Mouse (Mus musculus) frontal cortex, postnatal 25 days (tissue): ENCODE measurements at regions not wholly inside any gene's neighbourhood (a gene's known extent, or its start where the extent isn't known, plus 50 kb on each side); places are given as distances from the start of the nearest gene placed in this dataset.

Experiments
- DNase-seq, 2 experiments: peaks; one replicate each; pipeline ENCODE4 v3.0.0; 2022; ENCODE audit warnings: low spot score in 2 of 2

- no peak for DNase-seq
Observed at GRCm38 (mm10) chr17:84107946-84108686, 79.6 kb downstream of the Zfp36l2 start.

- no peak for DNase-seq
Observed at GRCm38 (mm10) chr17:84107497-84107896, 80.2 kb downstream of the Zfp36l2 start.

DNA sequence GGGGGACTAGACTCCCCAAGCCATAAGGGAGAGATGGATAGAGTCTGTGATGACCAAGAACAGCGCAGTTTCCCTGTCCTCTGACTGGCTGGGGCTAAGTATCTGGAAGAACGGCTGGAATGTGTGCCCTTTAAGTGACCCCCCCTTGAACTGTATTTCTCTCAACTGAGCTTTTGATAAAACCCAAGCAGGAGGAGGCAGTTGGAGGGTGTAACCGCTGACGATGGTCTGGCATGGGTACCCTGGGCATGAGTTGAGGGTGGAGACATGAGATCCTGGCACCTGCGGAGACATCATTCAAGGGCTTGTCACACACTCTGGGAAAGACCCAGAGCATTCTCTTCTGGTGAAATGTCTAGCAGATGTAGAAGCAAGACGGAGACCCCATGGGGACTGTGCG is 83.5 kb downstream of the Zfp36l2 start:
- DNase-seq = no peak

DNA sequence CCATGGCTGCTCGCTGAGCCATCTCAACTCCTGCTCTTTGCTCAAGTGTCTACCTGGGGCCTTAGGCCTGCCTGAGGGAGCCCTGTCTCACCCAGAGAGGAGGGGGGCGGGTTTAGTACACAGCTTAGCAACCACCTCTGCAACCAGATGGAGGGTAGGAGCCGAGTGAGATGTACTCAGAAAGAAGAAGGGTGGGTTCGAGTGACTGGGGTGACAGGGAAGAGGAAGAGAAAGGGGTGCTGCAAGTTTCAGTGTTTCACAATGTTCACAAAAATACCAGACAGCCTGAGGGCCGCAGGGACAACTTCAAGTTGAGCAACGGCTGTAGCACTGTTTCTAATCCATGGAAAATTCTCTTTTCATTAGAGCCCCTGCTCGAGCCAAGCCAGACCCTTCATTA is 84.4 kb downstream of the Zfp36l2 start:
- DNase-seq = no peak

- DNase-seq = no peak
Observed at GRCm38 (mm10) chr17:84101652-84102051, 86.1 kb downstream of the Zfp36l2 start.

DNA sequence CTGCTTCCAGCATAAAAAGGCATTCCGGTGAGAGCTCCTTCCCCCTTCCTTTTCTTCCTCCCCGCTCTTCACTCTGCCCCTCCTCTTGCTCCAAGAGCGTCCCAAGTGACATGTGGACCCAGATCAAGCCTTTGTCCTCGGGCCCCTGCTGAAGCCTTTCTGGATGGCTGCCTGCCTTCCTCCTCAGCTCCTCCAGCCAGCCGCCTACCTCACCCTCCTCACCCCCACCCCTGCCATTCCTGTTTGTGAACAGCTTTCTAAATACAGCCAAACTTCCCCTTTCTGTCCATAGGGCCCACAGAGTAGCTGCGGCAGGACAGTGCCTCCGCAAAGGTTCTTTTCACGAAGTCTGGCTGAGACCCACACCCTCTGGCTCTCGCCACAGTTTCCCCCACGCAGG is 87.2 kb downstream of the Zfp36l2 start:
- no peak for DNase-seq

DNA sequence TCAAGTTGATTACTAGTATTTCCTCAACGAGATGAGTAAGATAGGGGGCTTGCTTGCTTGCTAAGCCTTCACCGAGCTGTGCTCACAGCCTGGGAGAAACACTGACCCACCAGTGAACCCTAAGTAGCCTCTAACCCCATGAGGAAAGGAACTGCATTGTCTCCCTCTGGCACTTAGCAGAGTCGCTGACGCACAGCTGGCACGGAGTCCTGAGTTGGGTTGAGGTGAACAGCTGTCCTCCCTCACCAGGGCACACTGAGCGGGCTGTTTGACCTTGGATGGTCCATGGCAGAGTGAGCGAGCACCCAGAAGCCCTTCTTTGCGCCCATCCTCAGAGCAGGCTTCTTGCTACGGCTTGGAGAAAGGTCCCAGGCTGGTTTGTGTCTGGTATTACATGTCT is 88.0 kb downstream of the Zfp36l2 start:
- DNase-seq = no peak

DNA sequence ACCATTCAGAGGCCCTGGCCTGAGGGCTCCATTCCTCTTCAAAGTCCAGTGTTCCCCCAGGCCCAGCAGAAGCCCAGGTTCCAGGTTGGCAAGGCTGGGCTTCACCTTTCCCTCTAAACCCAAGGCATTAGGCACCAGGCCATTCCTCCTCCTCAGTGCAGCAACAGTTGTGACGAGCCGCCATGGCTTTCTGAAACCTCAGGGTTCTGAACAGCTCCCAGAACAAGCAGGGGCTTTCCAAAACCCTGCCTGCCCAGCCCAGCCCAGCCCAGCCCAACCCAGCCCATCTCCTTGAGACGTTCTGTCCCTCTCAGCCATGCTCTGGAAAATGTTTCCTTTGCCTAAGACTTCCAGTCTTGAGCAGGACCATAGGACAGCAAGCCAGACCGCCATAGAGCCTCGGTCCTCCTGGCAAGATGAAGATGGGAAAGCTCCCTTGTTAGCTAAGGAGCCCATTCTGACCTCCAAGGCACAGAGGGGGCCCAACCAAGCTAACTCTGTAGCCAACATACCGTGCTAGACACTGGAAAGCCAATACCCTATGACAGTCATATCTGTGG is 89.8 kb downstream of the Zfp36l2 start:
- DNase-seq = no peak

DNA sequence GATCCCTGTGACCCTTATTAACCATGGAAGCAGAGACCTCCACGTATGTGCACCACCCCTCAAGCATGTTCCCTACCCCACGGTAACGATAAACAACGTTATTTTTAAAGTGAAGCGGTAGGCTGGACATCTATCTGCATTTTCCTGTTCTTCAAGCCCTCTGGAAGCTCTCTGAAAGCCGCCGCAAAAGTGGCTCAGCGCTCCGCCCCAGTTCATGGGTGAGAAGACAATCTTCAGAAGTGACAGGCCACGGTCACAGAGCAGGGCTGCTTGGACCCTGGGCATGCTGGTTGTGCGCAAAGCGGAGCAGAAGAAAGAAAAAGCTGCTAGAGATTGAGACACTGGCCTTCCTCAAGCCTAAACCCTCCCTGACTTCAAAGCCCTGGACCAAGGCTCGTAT is 90.5 kb downstream of the Zfp36l2 start:
- no peak for DNase-seq

DNA sequence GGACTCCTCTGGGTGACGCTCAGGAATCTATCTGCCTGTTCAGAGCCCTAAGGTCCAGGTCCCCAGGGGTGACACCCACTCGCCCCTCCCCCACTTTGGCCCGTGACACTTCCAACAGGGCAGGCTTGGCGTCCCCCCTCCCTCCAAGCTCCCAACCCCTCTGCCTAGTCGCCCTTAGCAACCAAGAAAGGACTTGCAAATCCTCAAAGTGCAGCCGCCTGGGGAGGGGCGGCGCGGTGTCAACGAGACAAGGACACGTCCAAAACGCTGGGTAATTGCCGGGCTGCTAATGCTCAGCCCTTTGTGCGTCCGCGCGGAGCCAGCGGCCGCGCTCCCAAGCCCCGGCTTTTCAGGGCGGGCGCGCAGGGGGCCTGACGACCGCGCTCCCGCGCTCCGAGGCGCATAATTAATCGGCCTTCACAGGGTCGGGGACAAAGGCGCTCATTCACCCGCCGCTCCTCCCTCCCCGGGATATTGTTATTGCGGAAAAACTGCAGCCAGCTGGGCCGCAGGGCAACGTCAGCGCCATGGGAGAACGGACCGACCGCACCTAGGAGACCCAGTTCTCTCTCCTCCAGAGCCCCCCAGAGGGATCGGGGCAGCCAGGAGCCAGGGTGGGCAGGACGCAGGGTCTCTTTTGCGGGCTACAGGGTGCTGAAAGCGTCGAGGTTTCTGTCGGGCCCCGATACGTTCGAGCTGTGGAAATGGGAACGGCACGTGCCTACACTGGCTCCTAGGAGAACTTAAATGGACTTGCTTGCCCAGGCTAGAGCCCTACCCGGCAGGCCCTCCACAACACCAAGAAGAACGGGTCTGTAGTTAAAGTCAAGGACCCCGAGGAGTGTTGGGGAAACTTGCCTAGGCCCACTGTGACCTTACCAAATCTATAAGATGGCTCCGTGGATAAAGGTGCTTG is 91.1 kb downstream of the Zfp36l2 start:
- peak; percentile 49 to 57 for DNase-seq

DNA sequence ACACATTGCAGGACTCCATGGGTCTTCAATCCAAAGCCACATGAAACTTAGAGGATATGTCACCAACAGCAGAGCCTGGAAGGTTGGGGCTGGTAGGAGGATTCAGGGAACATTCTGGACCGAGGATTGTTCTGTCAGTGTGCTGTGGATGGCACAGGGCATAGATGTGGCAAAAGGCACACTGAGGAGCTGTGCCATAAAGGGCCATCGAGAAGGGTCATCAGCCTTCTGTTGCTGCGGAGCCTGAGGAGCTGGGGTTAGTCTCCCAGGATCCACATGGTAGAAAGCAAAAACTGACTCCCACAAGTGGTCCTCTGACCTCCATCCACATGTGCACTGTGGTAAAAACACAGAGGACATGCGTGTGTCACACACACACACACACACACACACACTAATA is 91.9 kb downstream of the Zfp36l2 start:
- no peak for DNase-seq

GRCm38 (mm10) chr17:84095089-84095488 is 92.7 kb downstream of the Zfp36l2 start:
- no peak for DNase-seq

- no peak for DNase-seq
Observed at GRCm38 (mm10) chr17:84086394-84086793, 101.4 kb downstream of the Zfp36l2 start.

DNA sequence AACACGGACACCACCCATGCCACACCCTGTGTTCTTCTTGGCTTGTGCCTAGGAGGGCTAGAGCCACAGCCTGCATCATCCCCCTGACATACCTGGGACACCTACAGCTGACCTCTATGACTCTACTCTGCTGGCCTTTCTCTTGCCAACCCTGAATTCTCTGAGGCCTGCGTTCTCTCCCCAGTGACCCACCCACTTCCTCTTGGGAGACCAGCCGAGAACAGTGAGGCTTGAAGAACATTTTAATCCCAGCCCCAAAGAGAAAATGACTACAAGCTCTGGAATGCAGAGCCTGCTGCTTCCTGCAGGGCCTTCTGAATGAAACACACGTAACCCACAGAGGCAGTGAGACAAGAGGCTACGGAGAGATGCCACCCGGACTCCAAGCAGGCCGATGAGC is 102.0 kb downstream of the Zfp36l2 start:
- DNase-seq = no peak

- no peak for DNase-seq
Observed at GRCm38 (mm10) chr17:84085232-84085631, 102.5 kb downstream of the Zfp36l2 start.

GRCm38 (mm10) chr17:84083307-84084263 is 104.2 kb downstream of the Zfp36l2 start:
- DNase-seq = no peak

DNA sequence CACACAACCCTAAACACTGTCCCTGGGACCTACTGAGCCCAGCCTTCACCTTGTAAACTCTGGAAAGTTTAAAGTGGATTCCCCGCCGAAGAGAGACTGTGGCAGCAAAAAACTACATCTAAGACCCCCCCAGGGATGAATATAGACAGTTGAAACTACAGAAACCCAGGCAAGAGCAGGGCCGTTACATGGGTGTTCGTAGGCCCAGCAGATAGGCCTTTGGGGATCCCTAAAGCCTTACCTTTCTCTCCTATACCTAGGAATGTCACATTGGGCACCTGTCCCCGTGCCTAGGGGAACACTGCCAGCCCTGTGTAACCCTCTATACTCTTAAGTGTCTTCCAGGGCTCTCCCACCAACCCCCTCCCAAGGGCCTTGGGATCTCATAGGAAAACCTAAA is 105.2 kb downstream of the Zfp36l2 start:
- no peak for DNase-seq

GRCm38 (mm10) chr17:84081751-84082352 is 105.9 kb downstream of the Zfp36l2 start:
- peak in 1 of 2 experiments; percentile 36 for DNase-seq

DNA sequence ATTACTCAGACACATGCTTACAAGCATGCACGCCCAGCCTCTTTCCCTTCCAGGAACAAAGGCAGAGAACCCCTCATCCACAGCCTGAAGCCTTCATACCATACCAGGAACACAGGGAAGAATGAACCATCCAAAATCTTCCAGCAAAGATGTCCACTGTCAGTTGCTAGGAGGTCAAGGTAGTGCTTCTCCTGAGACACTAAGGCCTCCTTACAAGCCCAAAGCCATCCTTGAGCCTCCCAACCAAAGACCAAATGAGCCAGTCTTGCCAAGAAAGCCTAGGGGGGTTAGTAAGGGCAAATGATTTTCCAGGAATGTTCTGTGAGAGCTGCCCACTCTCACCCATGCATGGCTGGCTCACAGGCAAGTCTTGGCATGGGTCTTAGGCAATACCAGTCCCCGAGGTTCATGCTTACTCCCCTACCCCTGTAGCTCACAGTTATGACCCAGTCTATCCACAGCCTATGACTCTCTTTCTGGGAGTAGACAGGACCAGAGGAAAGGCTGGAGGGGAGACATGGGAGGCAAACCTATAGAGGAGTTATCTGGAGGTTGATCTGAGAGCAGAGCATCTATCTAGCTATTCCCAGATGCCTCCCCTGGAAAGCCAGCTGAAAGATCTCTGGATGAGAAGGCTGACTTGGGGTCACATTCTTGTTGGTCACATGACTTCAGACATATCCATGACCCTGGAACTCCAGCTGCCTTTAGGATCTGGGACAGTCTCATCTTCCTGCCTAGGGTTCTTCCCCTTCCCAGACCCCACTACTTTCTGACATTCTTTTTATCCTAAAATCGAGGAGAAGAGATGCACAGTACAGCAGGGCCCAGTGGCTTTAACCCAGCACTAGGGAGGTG is 112.4 kb downstream of the Zfp36l2 start:
- DNase-seq = no peak
